ENCODE assay signal across 8 mouse cellular contexts in genomic region chr7:73208817-73209602, GRCm38 (mm10).
DNase-seq lines count a peak whose midpoint lies in the region; ATAC-seq lines count a peak whose summit lies in the region.

No protein-coding gene starts in this region.

- 31% methylated on average over 18 of the region's 18 CpGs for WGBS in heart, embryonic 10.5 days
- WGBS in intestine, embryonic 16.5 days, result 22% methylated on average over 18 of the region's 18 CpGs

- peaks cover 10% of the 10 kb centered on the region for H3K4me1 ChIP-seq in heart, embryonic 10.5 days
- peaks cover 10% of the 10 kb centered on the region for H3K4me1 ChIP-seq in intestine, embryonic 16.5 days (ENCODE audit: control insufficient read depth, insufficient read depth, low read length)

- 0 out of 2 replicates have a peak overlapping the region, but pooled peaks have one; percentile 22 for H3K27ac ChIP-seq in heart, embryonic 10.5 days
- no peak overlapping the region for H3K27ac ChIP-seq in intestine, embryonic 16.5 days (ENCODE audit: low read length)

- peak; percentile 62; the same call in 1 of the 2 replicates for ATAC-seq in intestine, embryonic 16.5 days

- H3K27me3 ChIP-seq in heart, embryonic 10.5 days (ENCODE audit: insufficient read depth, poor library complexity, severe bottlenecking), result no peaks in the 10 kb centered on the region
- no peaks in the 10 kb centered on the region for H3K27me3 ChIP-seq in intestine, embryonic 16.5 days (replicated peaks; ENCODE audit: control insufficient read depth, insufficient read depth, low read length)

- no peak overlapping the region for H3K4me2 ChIP-seq in intestine, embryonic 16.5 days (ENCODE audit: low read depth, low read length)

- intact Hi-C loops in heart, postnatal 36 days (cut with DNase I), result no loop called here
- intact Hi-C loops in gastrocnemius, postnatal 36 days (cut with DNase I), result no loop called here

- H3K9me3 ChIP-seq in heart, embryonic 10.5 days, result peaks cover 6% of the 10 kb centered on the region; the same call in 1 of the 2 replicates
- 0 out of 2 replicates have a peak, but pooled peaks cover 3% of the 10 kb centered on the region for H3K9me3 ChIP-seq in intestine, embryonic 16.5 days (ENCODE audit: control insufficient read depth, low read length)

- H3K36me3 ChIP-seq in heart, embryonic 10.5 days, result no peaks in the 10 kb centered on the region
- H3K36me3 ChIP-seq in intestine, embryonic 16.5 days (ENCODE audit: control insufficient read depth, insufficient read depth, low read length), result no peaks in the 10 kb centered on the region

- DNase-seq in heart, embryonic 10.5 days (ENCODE audit: low spot score), result no peak
- no peak for DNase-seq in heart, postnatal 36 days
- peak; percentile 46 for DNase-seq in right cerebral cortex, postnatal 4 days
- DNase-seq in right cerebral cortex, adult 18-20 months, result no peak
- DNase-seq in gastrocnemius, postnatal 36 days, result no peak
- no peak for DNase-seq in spleen, postnatal 4 days (ENCODE audit: low spot score in 2 of 2)
- no peak for DNase-seq in yolk sac, embryonic 10.5 days (ENCODE audit: low spot score)

- no peak overlapping the region for H3K4me3 ChIP-seq in heart, embryonic 10.5 days
- H3K4me3 ChIP-seq in intestine, embryonic 16.5 days (ENCODE audit: low read length), result no peak overlapping the region

- no peak overlapping the region for H3K9ac ChIP-seq in intestine, embryonic 16.5 days (ENCODE audit: low read depth, low read length)
